Mouse (Mus musculus): Measurements from ENCODE around the gene Srd5a3.

Gene Srd5a3

GRCm38 (mm10) chr5:76153430-76153829, 13.4 kb downstream of the Srd5a3 start:
- DNase-seq (ENCODE audit: low spot score in 2 of 2) = no peak

GRCm38 (mm10) chr5:76154434-76155165, 14.5 kb downstream of the Srd5a3 start:
- DNase-seq (ENCODE audit: low spot score in 2 of 2) = no peak

- DNase-seq (ENCODE audit: low spot score in 2 of 2) = no peak
Observed at GRCm38 (mm10) chr5:76159555-76159954, 19.5 kb downstream of the Srd5a3 start.

GRCm38 (mm10) chr5:76160086-76160485, 20.0 kb downstream of the Srd5a3 start:
- no peak for DNase-seq (ENCODE audit: low spot score in 2 of 2)

GRCm38 (mm10) chr5:76161491-76161890, 21.4 kb downstream of the Srd5a3 start:
- no peak for DNase-seq (ENCODE audit: low spot score in 2 of 2)

- DNase-seq (ENCODE audit: low spot score in 2 of 2) = no peak
Observed at GRCm38 (mm10) chr5:76162926-76163325, 22.9 kb downstream of the Srd5a3 start.

GRCm38 (mm10) chr5:76163828-76164390, 23.8 kb downstream of the Srd5a3 start:
- DNase-seq (ENCODE audit: low spot score in 2 of 2) = no peak

- DNase-seq (ENCODE audit: low spot score in 2 of 2) = no peak
Observed at GRCm38 (mm10) chr5:76164827-76165226, 24.8 kb downstream of the Srd5a3 start.

GRCm38 (mm10) chr5:76170522-76170921, 30.5 kb downstream of the Srd5a3 start:
- no peak for DNase-seq (ENCODE audit: low spot score in 2 of 2)

GRCm38 (mm10) chr5:76171039-76171438, 31.0 kb downstream of the Srd5a3 start:
- DNase-seq (ENCODE audit: low spot score in 2 of 2) = no peak

GRCm38 (mm10) chr5:76175051-76175450, 35.0 kb downstream of the Srd5a3 start:
- no peak for DNase-seq (ENCODE audit: low spot score in 2 of 2)

- no peak for DNase-seq (ENCODE audit: low spot score in 2 of 2)
Observed at GRCm38 (mm10) chr5:76176411-76176810, 36.3 kb downstream of the Srd5a3 start.

GRCm38 (mm10) chr5:76176841-76177240, 36.8 kb downstream of the Srd5a3 start:
- no peak for DNase-seq (ENCODE audit: low spot score in 2 of 2)

- no peak for DNase-seq (ENCODE audit: low spot score in 2 of 2)
Observed at GRCm38 (mm10) chr5:76177664-76178063, 37.6 kb downstream of the Srd5a3 start.

- DNase-seq (ENCODE audit: low spot score in 2 of 2) = no peak
Observed at GRCm38 (mm10) chr5:76179171-76179570, 39.1 kb downstream of the Srd5a3 start.

GRCm38 (mm10) chr5:76179791-76180190, 39.7 kb downstream of the Srd5a3 start:
- no peak for DNase-seq (ENCODE audit: low spot score in 2 of 2)

- no peak for DNase-seq (ENCODE audit: low spot score in 2 of 2)
Observed at GRCm38 (mm10) chr5:76182326-76182725, 42.3 kb downstream of the Srd5a3 start.

- no peak for DNase-seq (ENCODE audit: low spot score in 2 of 2)
Observed at GRCm38 (mm10) chr5:76183043-76183749, 43.1 kb downstream of the Srd5a3 start.

GRCm38 (mm10) chr5:76183750-76184261, 43.7 kb downstream of the Srd5a3 start, which contains the start of gene Tmem165:
Gene Tmem165 (plus strand): TSS chr5:76183880.
- DNase-seq (ENCODE audit: low spot score in 2 of 2) = peak; percentile 94 to 96

GRCm38 (mm10) chr5:76184286-76185080, 44.4 kb downstream of the Srd5a3 start:
- peak; percentile 41 to 51 for DNase-seq (ENCODE audit: low spot score in 2 of 2)

- DNase-seq (ENCODE audit: low spot score in 2 of 2) = no peak
Observed at GRCm38 (mm10) chr5:76187885-76188284, 47.8 kb downstream of the Srd5a3 start.

GRCm38 (mm10) chr5:76190609-76191008, 50.5 kb downstream of the Srd5a3 start:
- DNase-seq (ENCODE audit: low spot score in 2 of 2) = no peak

Measured in frontal cortex, postnatal 36 days (tissue).